Mouse (Mus musculus) spleen, adult 2 months (tissue): ENCODE data around the gene Lbhd1.
A peak's percentile ranks its signal among the peaks of the same experiment; 100 is the strongest.

Experiments
- CTCF ChIP-seq: fragments of 200-500 bp; IDR thresholded peaks from 2 replicates; pipeline ENCODE4 v1.5.1; 2011; ENCODE audit warnings: mild to moderate bottlenecking, inconsistent platforms; ENCODE audit not compliant: insufficient read depth, insufficient read length, insufficient replicate concordance; ENCODE audit errors: extremely low read depth
- POLR2A ChIP-seq: fragments of 200-500 bp; IDR thresholded peaks from 2 replicates; pipeline ENCODE4 v1.6.1; 2011; ENCODE audit warnings: low read depth, low read length, inconsistent platforms

DNA sequence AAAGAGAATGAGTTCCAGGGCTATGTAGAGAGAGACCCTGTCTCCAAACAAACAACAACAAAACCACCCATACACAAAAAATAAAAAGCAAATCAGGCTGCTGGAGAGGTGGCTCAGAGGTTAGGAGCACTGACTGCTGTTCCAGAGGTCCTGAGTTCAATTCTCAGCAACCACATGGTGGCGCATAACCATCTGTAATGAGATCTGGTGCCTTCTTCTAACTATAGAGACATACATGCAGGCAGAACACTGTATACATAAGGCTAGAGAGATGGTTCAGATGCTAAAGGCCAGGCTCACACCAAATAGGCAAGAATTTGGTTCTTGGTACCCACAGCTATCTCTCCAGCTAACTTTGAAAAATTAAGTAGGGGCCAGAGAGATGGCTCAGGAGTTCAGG lies 24.5 kb upstream of the Lbhd1 start:
- 0 out of 2 replicates have a peak, but pooled peaks have one; percentile 6 for TF ChIP-seq CTCF
- TF ChIP-seq POLR2A: no peak
